ENCODE assay signal across 8 mouse cellular contexts in the genomic region with DNA sequence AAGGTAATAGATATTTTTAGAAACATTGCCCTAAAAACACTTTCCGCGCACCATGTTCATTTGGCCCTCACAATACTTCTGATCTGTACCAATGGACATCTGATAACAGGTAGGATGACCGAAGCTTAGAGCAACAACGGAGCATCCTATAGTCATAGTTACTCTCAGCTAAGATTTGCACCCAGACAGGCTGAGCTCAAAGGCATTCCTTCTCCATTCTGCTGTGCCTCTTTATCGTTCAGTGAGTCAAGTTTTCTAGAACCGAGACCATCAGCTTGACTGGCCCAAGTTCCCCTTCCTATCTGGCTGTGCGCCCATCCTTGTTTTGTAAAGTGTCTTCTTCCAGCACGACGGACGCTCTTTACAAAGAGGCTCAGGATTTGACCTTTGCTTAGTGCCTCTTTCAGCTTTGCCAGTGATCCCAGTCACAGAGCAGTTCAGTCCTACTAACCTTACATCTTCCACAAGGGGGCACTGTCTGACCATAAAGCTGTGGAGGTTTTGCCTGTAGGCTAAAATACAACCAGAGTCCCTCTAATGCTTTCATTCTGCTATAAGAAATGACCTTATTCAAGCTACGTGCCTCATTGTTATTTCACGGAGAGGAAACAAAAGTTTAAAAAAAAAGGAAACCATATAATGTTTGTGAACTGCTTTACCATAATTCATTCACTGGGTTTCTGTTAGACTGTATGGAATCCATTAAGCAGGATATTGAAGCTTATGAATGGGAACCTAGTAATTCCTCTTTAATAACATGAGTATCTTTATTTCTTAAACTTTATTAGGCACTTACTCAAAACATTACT. TPM values are rescaled to one million over a fixed set of nuclear protein-coding genes. Genes with fewer than 3 reads are reported as not detected.
A peak's percentile ranks its signal among the peaks of the same experiment; 100 is the strongest.
DNase-seq lines count a peak whose midpoint lies in the region; ATAC-seq and TF ChIP-seq lines count a peak whose summit lies in the region.

No protein-coding gene starts in this region.

- no peaks in the 10 kb centered on the region for H3K36me3 ChIP-seq in heart, postnatal 0 days (replicated peaks; ENCODE audit: control insufficient read depth, insufficient read depth, low read length)

- no peak for TF ChIP-seq EP300 in heart, postnatal 0 days (IDR thresholded peaks at IDR 0.05; ENCODE audit: low read depth)

- no peak overlapping the region for H3K4me3 ChIP-seq in heart, postnatal 0 days (ENCODE audit: low read depth, low read length)
- peak overlapping the region; percentile 42 for H3K4me3 ChIP-seq in lung, adult 2 months (replicated peaks; ENCODE audit: extremely low read depth, low read depth, low read length)

- 44% methylated on average over 12 of the region's 12 CpGs for WGBS in heart, postnatal 0 days
- WGBS in lung, adult 2 months, result 35% methylated on average over 12 of the region's 12 CpGs

- ATAC-seq in heart, postnatal 0 days (ENCODE audit: insufficient read depth, low read depth), result peak; percentile 47; the same call in 1 of the 2 replicates

- no peak overlapping the region for H3K4me2 ChIP-seq in heart, postnatal 0 days (ENCODE audit: low read depth, low read length)

- TF ChIP-seq POLR2A in lung, adult 2 months (IDR thresholded peaks at IDR 0.05; ENCODE audit: borderline replicate concordance, extremely low read depth, low read depth, low read length), result no peak

- H3K27ac ChIP-seq in heart, postnatal 0 days (ENCODE audit: low read depth), result no peak overlapping the region

- H3K27me3 ChIP-seq in heart, postnatal 0 days (ENCODE audit: control insufficient read depth, insufficient read depth, low read length), result no peaks in the 10 kb centered on the region

- DNase-seq in gastrocnemius, adult 18-20 months (ENCODE audit: low spot score), result peak; percentile 46
- DNase-seq in gastrocnemius, adult 8-10 months (ENCODE audit: low spot score in 2 of 2), result no peak
- DNase-seq in adrenal gland, adult 8-10 months, result peak; percentile 34
- peak; percentile 90 for DNase-seq in embryo, embryonic 11 days
- peak; percentile 59 for DNase-seq in heart, postnatal 0 days (ENCODE audit: low spot score)
- DNase-seq in kidney, postnatal 36 days, result peak; percentile 48 to 67
- DNase-seq in lung, adult 2 months, result peak; percentile 30
- peak; percentile 32 for DNase-seq in retina, adult 2 months (ENCODE audit: low read depth, low spot score)

- peak; percentile 86 for TF ChIP-seq CTCF in heart, postnatal 0 days (IDR thresholded peaks at IDR 0.05; ENCODE audit: low read depth)
- 0 out of 2 replicates have a peak, but pooled peaks have one; percentile 31 for TF ChIP-seq CTCF in lung, adult 2 months (IDR thresholded peaks at IDR 0.05; ENCODE audit: insufficient read depth, low read length)

- H3K4me1 ChIP-seq in heart, postnatal 0 days (ENCODE audit: control insufficient read depth, insufficient read depth), result no peaks in the 10 kb centered on the region
- no peaks in the 10 kb centered on the region for H3K4me1 ChIP-seq in lung, adult 2 months (ENCODE audit: control insufficient read depth, insufficient read depth, low read length)

- no peak overlapping the region for H3K9ac ChIP-seq in heart, postnatal 0 days (replicated peaks; ENCODE audit: low read depth, low read length)

- no peaks in the 10 kb centered on the region for H3K9me3 ChIP-seq in heart, postnatal 0 days (replicated peaks; ENCODE audit: control insufficient read depth, low read length)

RNA-seq across cellular contexts. Expression of a gene that starts 35.2 kb away (rescaled TPM):
- under 1 TPM in 1 of 2 experiments, not detected in 1; 0.05 TPM for total RNA-seq in gastrocnemius, adult 18-20 months (2021)
- under 1 TPM in 1 of 4 experiments, not detected in 3; 0.05 TPM for total RNA-seq in gastrocnemius, adult 8-10 months (2022)
- not detected for total RNA-seq in adrenal gland, adult 8-10 months (2022)
- total RNA-seq in heart, postnatal 0 days (2014; rRNA removed; ENCODE audit: low replicate concordance), result 0.62 and 2.5 TPM in 2 replicates
- polyA plus RNA-seq in heart, postnatal 0 days (2015; fragmentation: Nextera tagmentation; extraction: Ambion mirVana), result 0.16 and 0.30 TPM in 2 replicates
- polyA plus RNA-seq in lung, adult 2 months (2012; rRNA removed), result 0.41 and 0.42 TPM in 2 replicates

Comparison
In these comparisons a context has a peak if more than half of its experiments do, and no peak if none do; other contexts are left out.
1. DNase-seq: peak in gastrocnemius, adult 18-20 months (single experiment), adrenal gland, adult 8-10 months (single experiment), embryo, embryonic 11 days (single experiment), heart, postnatal 0 days (single experiment), kidney, postnatal 36 days (2 of 2), lung, adult 2 months (single experiment) and retina, adult 2 months (single experiment); none in gastrocnemius, adult 8-10 months (0 of 2).